Mouse (Mus musculus): Measurements from ENCODE around the gene Inpp4a.

GRCm38 (mm10) chr1:37296414-37296813 lies 3.3 kb upstream of the Inpp4a start:
- TF ChIP-seq USF1 (IDR thresholded peaks at IDR 0.05; ENCODE audit: low read depth) (no peak), TCF12 (IDR thresholded peaks at IDR 0.05; ENCODE audit: insufficient read depth, poor library complexity, severe bottlenecking) (no peak), POLR2A (IDR thresholded peaks at IDR 0.05; ENCODE audit: insufficient read length, low read depth) (no peak), MYOG (IDR thresholded peaks at IDR 0.05; ENCODE audit: control insufficient read depth in 1 of 3, insufficient read depth in 1 of 3, insufficient read length in 2 of 3, low read depth in 2 of 3) (no peak), MAX (IDR thresholded peaks at IDR 0.05; ENCODE audit: low read depth) (no peak), POLR2AphosphoS2 (IDR thresholded peaks at IDR 0.05; ENCODE audit: insufficient read length, low read depth) (no peak), E2F4 (IDR thresholded peaks at IDR 0.05; ENCODE audit: insufficient read depth) (no peak), SRF (IDR thresholded peaks at IDR 0.05; ENCODE audit: control insufficient read depth, insufficient read length, low read depth) (no peak), CEBPB (IDR thresholded peaks at IDR 0.05; ENCODE audit: insufficient read depth, poor library complexity, severe bottlenecking) (no peak), MYOD1 (IDR thresholded peaks at IDR 0.05; ENCODE audit: control insufficient read depth in 1 of 3, insufficient read length in 2 of 3, low read depth in 2 of 3) (no peak), TCF3 (IDR thresholded peaks at IDR 0.05; ENCODE audit: insufficient read length, low read depth) (no peak)

Data from myocyte (in vitro differentiated cells).